Mouse (Mus musculus) liver, embryonic 12.5 days (tissue): Measurements from ENCODE around the gene Gm17555. TPM values are rescaled to one million over a fixed set of nuclear protein-coding genes. Genes with fewer than 3 reads are reported as not detected.
A peak's percentile ranks its signal among the peaks of the same experiment; 100 is the strongest.
"Not testable (repeated sequence)": the region's sequence is repeated elsewhere in the genome, so short reads cannot be mapped to it uniquely, and the experiment has no call there.

Experiments used
- ATAC-seq: fragments of 200-750 bp; cut with Nextera tagmentation; 2 replicates; pipeline ENCODE4 v1.8.0; 2017; ENCODE audit warnings: moderate number of reproducible peaks, mild to moderate bottlenecking, moderate library complexity
- H3K27ac ChIP-seq: fragments of 300-500 bp; sonication (generic); 2 replicates; pipeline ENCODE4 v1.5.1; 2016; ENCODE audit warnings: mild to moderate bottlenecking
- H3K27me3 ChIP-seq: fragments of 300-500 bp; sonication (generic); replicated peaks from 2 replicates; pipeline ENCODE4 v1.6.1; 2016; ENCODE audit warnings: mild to moderate bottlenecking, moderate library complexity
- H3K36me3 ChIP-seq: fragments of 300-500 bp; sonication (generic); 2 replicates; pipeline ENCODE4 v1.6.1; 2016; ENCODE audit warnings: mild to moderate bottlenecking, moderate library complexity
- H3K4me1 ChIP-seq: fragments of 300-500 bp; sonication (generic); 2 replicates; pipeline ENCODE4 v1.6.1; 2016
- H3K4me2 ChIP-seq: fragments of 300-500 bp; sonication (generic); 2 replicates; pipeline ENCODE4 v1.6.1; 2016; ENCODE audit warnings: mild to moderate bottlenecking, moderate library complexity
- H3K4me3 ChIP-seq: fragments of 300-500 bp; sonication (generic); 2 replicates; pipeline ENCODE4 v1.5.1; 2016; ENCODE audit warnings: mild to moderate bottlenecking, moderate library complexity
- H3K9ac ChIP-seq: fragments of 300-500 bp; sonication (generic); 2 replicates; pipeline ENCODE4 v1.6.1; 2016; ENCODE audit warnings: mild to moderate bottlenecking, moderate library complexity
- H3K9me3 ChIP-seq: fragments of 300-500 bp; sonication (generic); replicated peaks from 2 replicates; pipeline ENCODE4 v1.6.1; 2016; ENCODE audit warnings: mild to moderate bottlenecking, moderate library complexity
- WGBS: fragments of 180-500 bp; shearing (Covaris S2); methylation state at CpG from one replicate; pipeline ENCODE4 v1.1.7; 2016; ENCODE audit not compliant: insufficient replicate concordance; 5-methylcytosine and 5-hydroxymethylcytosine counted together
- polyA plus RNA-seq: library from polyadenylated mRNA; unstranded; fragments of >200 nt; fragmentation: Nextera tagmentation; extraction: Ambion mirVana; gene quantifications from 2 replicates; pipeline ENCODE4 v1.2.1, GENCODE M21; 2016

Gm17555 gene
- polyA plus RNA-seq: not detected in 2 replicates

DNA sequence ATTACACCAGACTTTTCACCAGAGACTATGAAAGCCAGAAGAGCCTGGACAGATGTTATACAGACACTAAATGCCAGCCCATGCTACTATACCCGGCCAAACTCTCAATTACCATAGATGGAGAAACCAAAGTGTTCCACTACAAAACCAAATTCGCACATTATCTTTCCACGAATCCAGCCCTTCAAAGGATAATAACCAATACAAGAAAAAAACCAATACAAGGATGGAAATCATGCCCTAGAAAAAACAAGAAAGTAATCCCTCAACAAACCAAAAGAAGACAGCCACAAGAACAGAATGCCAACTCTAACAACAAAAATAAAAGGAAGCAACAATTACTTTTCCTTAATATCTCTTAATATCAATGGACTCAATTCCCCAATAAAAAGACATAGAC, at the start of gene Gm17555:
TSS of gene Gm17555 (plus strand) at position 301 of the 400 bp plus-strand sequence.
- not testable (repeated sequence) for ATAC-seq, H3K27ac ChIP-seq, H3K36me3 ChIP-seq, H3K4me3 ChIP-seq, H3K4me2 ChIP-seq, H3K4me1 ChIP-seq, H3K27me3 ChIP-seq, H3K9me3 ChIP-seq, H3K9ac ChIP-seq
- 64% methylated on average over 3 of the region's 3 CpGs for WGBS

DNA sequence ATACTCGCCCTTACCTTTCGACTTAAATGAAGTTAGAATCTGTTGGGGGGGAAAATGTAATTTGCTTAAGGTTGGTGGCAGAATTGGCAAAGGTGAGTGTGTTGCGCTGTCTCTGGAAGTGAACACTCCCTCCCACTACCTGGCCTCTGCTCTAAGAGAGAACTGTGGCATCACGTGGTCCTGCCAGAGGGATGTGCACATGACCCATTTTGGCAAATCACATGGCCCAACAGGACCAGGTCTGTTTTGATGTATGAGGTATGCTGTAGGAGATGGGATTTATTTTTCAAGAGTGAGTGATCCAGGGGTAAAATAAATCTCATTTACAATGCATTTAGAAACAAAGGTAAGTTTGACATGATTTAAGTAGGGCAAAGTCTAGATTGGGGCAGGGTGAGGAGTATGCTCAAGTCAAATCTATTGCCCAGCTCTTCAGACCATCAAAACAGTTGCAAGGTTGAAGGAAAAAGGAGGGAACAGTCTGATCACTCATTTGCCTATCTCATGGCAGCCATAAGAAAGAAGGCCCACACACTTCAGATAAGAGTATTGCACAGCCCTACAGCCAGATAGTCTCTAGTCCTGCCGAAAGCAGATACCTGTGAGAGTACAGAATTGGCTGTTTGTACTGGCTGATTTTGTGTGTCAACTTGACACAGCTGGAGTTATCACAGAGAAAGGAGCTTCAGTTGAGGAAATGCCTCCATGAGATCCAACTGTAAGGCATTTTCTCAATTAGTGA, 49.5 kb upstream of the Gm17555 start:
- no peaks in the 10 kb centered on the region for H3K27me3 ChIP-seq
- peaks cover 2% of the 10 kb centered on the region for H3K9me3 ChIP-seq
- peaks cover 58% of the 10 kb centered on the region for H3K36me3 ChIP-seq
- ATAC-seq: peak; percentile 100
- H3K4me2 ChIP-seq: peak overlapping the region; percentile 60
- no peak overlapping the region for H3K9ac ChIP-seq
- 62% methylated on average over 5 of the region's 5 CpGs for WGBS
- peak overlapping the region; percentile 95 for H3K27ac ChIP-seq
- no peak overlapping the region for H3K4me3 ChIP-seq
- H3K4me1 ChIP-seq: peaks cover 37% of the 10 kb centered on the region

DNA sequence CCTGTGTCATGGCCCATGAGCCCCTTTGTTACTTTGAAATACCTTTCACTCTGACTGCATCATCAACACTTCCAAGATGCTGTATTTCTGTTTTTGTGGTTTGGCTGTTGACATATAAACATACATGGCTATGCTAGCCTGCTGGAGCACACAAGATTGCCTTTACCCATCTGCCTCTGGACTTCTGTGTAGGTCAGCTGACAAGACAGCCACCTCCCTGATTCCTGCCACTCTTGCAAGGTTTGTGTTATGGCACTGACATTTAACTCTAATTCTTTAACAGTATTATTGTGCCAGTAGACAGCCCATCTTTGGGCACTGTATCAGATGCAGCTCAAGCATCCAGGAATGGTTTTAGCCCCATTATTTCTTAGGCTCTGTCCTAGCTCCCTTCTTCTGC, 48.6 kb upstream of the Gm17555 start:
- H3K4me3 ChIP-seq: peak overlapping the region; percentile 8
- H3K27ac ChIP-seq: peak overlapping the region; percentile 95
- H3K36me3 ChIP-seq: peaks cover 50% of the 10 kb centered on the region
- no peaks in the 10 kb centered on the region for H3K27me3 ChIP-seq
- peak; percentile 18; the same call in 1 of the 2 replicates for ATAC-seq
- H3K4me1 ChIP-seq: peaks cover 46% of the 10 kb centered on the region
- H3K9me3 ChIP-seq: no peaks in the 10 kb centered on the region
- peak overlapping the region; percentile 60 for H3K4me2 ChIP-seq
- H3K9ac ChIP-seq: peak overlapping the region; percentile 55

DNA sequence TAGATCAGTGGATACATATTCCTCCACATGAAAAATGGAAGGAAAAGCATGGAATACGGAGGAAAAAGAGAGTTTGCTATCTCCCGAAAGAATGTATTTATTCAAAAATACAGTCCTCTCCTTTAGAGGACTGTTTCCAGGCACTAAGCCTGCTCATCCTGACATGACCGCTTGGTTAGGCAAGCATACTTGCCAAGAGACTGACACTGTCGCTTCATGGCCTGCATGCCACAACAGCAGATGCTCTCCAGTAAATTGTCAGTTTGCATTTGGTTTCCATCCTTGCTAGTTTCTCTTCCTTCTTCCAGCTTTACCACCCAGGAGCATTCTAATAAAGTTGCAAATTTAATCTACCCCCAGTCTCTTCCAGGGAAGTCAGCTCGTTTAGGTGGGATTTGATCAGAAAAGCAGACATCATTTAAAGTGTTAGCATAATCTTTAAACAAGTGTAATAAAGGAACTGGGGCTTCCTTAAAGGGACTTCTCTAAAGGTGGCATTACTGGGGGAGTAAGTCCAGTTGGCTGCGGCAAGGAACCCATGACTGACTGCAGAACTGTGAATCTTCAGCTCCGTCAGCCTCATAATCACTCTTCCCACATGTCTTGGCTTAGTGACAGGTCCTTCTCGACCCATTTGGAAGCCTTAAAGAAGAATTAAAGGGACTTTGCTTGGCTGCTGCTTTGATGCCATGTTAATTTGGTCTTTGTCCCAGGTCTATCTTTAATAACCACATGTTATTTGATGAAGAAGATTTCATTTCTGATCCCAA, 47.9 kb upstream of the Gm17555 start:
- peak overlapping the region; percentile 55 for H3K9ac ChIP-seq
- peak overlapping the region; percentile 8; the same call in 1 of the 2 replicates for H3K4me3 ChIP-seq
- H3K4me2 ChIP-seq: peak overlapping the region; percentile 60
- no peaks in the 10 kb centered on the region for H3K9me3 ChIP-seq
- peak overlapping the region; percentile 95 for H3K27ac ChIP-seq
- 78% methylated on average over 8 of the region's 8 CpGs for WGBS
- peaks cover 53% of the 10 kb centered on the region for H3K4me1 ChIP-seq
- no peaks in the 10 kb centered on the region for H3K27me3 ChIP-seq
- peaks cover 43% of the 10 kb centered on the region for H3K36me3 ChIP-seq
- ATAC-seq: no peak

DNA sequence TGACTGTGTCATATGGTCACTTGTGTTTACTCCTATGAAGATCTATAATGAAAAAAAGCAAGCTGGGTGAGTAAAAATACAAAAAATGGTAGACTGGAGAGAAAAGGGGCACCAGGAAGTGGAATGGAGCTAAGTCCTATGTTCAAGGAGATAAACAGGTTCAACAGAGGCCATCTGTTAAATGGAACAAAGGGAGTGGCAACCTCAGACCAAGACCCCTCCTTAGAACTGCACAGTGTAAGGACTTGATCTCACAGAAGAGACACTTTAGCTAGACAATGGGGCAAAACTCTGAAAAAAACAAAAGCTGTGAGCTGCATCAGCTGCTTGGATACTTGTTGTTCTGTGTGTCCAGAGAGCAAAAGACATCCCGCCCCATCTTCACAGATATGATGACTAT, 43.5 kb upstream of the Gm17555 start:
- H3K4me1 ChIP-seq: peaks cover 34% of the 10 kb centered on the region
- no peak overlapping the region for H3K27ac ChIP-seq
- ATAC-seq: peak; percentile 70
- no peak overlapping the region for H3K4me2 ChIP-seq
- no peaks in the 10 kb centered on the region for H3K9me3 ChIP-seq
- H3K9ac ChIP-seq: no peak overlapping the region
- 88% methylated on average over 1 of the region's 1 CpGs for WGBS
- H3K36me3 ChIP-seq: peaks cover 9% of the 10 kb centered on the region; the same call in 1 of the 2 replicates
- H3K4me3 ChIP-seq: no peak overlapping the region
- H3K27me3 ChIP-seq: no peaks in the 10 kb centered on the region

DNA sequence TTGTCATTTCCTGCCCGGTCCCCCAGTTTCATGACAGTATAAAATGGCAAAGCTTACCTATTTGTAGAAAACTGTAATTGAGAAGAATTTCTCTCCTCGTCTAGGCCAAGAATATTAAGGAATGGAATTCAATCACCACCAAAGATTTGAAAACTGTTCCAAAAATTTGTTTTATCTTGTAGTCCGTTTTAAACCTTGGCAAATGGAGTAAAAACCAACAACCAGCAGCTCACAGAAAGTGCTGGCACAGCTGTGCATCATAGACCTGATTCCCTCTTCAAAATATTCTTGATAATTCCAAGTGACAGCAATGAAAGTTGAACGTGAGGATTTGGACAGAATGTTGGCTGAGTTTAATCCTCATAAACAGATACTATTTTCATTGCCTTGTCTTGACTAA, 23.6 kb upstream of the Gm17555 start:
- H3K9me3 ChIP-seq: no peaks in the 10 kb centered on the region

DNA sequence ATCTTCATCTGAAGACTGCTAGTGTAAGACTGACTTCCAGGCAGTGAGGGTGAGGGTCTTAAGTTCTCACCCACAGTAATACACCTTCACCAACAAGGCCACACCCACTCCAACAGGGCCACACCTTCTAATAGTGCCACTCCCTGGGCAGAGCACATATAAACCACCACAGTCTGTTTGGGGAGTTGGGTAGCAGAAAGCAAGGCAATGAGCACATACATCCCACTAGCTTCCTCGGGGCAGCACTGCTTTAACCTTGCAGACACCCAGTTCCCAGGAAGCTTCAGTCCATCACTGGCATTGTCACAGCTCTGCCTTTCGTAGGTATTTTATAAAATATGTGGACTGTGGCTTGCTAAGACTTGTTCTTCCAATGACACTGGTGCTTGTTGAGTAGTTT, 22.8 kb upstream of the Gm17555 start:
- Histone ChIP-seq H3K9me3 (no peaks in the 10 kb centered on the region), H3K36me3 (no peaks in the 10 kb centered on the region), H3K27ac (no peak overlapping the region), H3K9ac (no peak overlapping the region), H3K4me1 (peaks cover 6% of the 10 kb centered on the region), H3K4me3 (no peak overlapping the region), H3K4me2 (no peak overlapping the region), H3K27me3 (no peaks in the 10 kb centered on the region)
- 0 out of 2 replicates have a peak, but pooled peaks have one; percentile 30 for ATAC-seq
- 73% methylated on average over 2 of the region's 2 CpGs for WGBS

More for the DNA sequence above, 23.6 kb upstream of the Gm17555 start:
- ATAC-seq: no peak
- peaks cover 6% of the 10 kb centered on the region for H3K4me1 ChIP-seq
- H3K4me2 ChIP-seq: no peak overlapping the region
- no peak overlapping the region for H3K9ac ChIP-seq
- no peak overlapping the region for H3K27ac ChIP-seq
- H3K27me3 ChIP-seq: no peaks in the 10 kb centered on the region
- no peak overlapping the region for H3K4me3 ChIP-seq
- WGBS: 58% methylated on average over 4 of the region's 4 CpGs
- H3K36me3 ChIP-seq: no peaks in the 10 kb centered on the region

DNA sequence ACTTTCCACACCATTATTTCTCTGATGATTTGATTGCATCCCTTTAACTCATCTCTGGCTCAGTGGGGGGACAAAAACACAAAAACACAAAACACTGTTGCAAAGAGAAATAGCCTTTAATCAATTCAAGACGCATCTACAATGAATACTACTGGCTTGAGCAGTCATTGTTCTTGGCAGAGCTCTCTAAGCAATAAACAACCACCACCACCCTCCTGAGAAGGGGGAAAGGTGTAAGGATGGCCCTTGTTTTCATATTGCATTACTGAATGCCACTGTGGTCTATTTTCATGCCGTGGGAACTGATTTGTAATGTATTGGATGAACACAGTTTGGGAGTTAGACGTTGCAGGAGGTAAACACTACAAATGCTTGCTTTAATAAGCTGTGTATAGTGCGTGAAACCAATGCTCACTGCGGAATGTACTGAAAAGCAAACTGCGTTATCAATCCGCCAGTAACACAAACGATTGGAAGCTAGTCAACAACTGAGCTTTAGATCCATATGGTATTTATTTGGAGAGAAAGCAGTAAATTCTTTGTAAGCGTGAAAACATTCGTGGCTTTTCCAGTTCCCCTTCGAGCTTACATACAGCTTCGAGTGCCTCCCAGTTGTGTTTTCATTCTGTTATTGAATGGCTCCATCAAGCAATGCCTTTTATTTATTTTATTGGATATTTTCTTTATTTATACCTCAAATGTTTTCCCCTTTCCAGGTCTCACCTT, 19.1 kb upstream of the Gm17555 start:
- no peaks in the 10 kb centered on the region for H3K9me3 ChIP-seq
- ATAC-seq: no peak
- H3K4me2 ChIP-seq: no peak overlapping the region
- H3K36me3 ChIP-seq: no peaks in the 10 kb centered on the region
- no peak overlapping the region for H3K27ac ChIP-seq
- 74% methylated on average over 12 of the region's 12 CpGs for WGBS
- H3K4me3 ChIP-seq: no peak overlapping the region
- peaks cover 6% of the 10 kb centered on the region for H3K4me1 ChIP-seq
- no peak overlapping the region for H3K9ac ChIP-seq
- no peaks in the 10 kb centered on the region for H3K27me3 ChIP-seq

DNA sequence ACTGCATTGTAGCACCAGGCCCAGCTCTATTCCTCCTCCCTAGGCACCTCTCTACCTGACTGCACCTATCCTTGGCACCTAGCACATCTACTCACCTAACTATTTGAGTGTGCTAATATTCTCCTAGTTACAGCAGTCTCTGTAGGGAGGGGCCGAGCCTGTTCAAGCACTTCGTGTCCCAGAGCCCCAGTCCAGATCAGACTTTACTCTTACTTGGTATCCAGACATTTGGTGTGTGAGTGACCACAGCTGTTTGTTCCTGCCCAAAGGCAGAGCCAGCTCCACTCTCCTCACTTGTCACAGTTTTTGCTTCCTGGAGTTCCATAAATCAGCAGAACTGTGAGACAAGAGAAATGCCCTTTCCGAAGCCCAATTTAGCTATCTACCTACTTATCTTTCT, 15.9 kb upstream of the Gm17555 start:
- Histone ChIP-seq H3K4me2 (no peak overlapping the region), H3K27ac (no peak overlapping the region), H3K4me3 (no peak overlapping the region), H3K4me1 (no peaks in the 10 kb centered on the region), H3K27me3 (no peaks in the 10 kb centered on the region), H3K9me3 (no peaks in the 10 kb centered on the region), H3K36me3 (no peaks in the 10 kb centered on the region), H3K9ac (no peak overlapping the region)
- ATAC-seq: no peak
- WGBS: 67% methylated on average over 3 of the region's 3 CpGs

DNA sequence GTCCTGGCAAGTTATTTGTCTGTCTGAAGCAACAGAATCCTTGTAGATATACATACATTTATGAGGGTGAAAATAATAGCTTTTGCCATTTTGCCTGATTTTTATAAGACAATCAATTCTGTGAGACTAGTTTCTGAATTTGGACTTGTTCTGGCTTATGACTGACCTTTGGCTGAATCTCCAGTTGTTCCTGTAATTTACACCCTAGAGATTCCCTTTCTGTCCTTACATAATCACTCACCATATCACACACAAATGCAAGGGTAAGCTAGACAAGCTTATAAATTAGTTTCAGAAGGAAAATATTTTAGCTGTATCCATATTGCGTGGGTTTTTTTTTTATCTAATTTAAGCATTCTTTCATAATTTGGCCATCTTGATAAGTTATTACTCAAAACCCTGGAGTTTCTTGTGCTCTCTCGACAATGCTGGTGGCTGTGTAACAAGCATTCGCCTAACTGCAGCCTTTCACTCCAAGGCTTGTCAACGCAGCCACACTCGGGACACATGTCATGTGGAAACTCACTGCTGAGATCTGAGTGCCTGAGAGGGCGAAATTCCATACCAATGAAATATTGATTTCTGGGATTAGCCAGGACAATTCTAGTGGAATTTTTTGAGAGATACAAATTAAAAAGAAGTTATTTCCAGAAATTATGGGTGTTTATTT, 3.8 kb upstream of the Gm17555 start:
- no peak overlapping the region for H3K9ac ChIP-seq
- no peaks in the 10 kb centered on the region for H3K4me1 ChIP-seq
- H3K4me2 ChIP-seq: no peak overlapping the region
- H3K27ac ChIP-seq: no peak overlapping the region
- H3K27me3 ChIP-seq: no peaks in the 10 kb centered on the region
- H3K36me3 ChIP-seq: no peaks in the 10 kb centered on the region
- H3K9me3 ChIP-seq: no peaks in the 10 kb centered on the region
- H3K4me3 ChIP-seq: no peak overlapping the region
- 64% methylated on average over 6 of the region's 6 CpGs for WGBS
- no peak for ATAC-seq

DNA sequence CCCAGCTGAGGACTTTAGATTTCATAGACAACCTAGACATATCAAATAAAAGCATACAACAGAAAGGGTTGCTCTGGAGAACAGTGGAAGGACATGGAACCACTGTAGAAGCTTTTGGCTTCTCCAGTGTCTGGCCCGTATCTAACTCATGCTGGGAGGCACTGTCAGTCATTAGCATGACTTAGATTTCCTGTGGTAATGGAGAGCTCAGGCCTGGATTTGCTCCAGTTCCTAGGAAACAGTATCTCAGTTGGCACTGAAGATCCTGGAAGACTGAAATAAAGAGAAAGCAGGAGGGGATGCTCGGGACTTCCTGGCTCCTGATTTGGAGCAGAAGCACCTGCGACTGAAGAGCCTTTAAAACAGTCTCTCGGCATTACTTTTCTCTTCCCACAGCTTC, 12.7 kb downstream of the Gm17555 start:
- no peak overlapping the region for H3K4me2 ChIP-seq
- H3K27ac ChIP-seq: no peak overlapping the region
- H3K9me3 ChIP-seq: no peaks in the 10 kb centered on the region
- H3K27me3 ChIP-seq: no peaks in the 10 kb centered on the region
- H3K4me3 ChIP-seq: no peak overlapping the region
- 70% methylated on average over 4 of the region's 4 CpGs for WGBS
- ATAC-seq: no peak
- H3K4me1 ChIP-seq: no peaks in the 10 kb centered on the region
- H3K9ac ChIP-seq: no peak overlapping the region
- no peaks in the 10 kb centered on the region for H3K36me3 ChIP-seq
